In genomic region chr7:113368746-113369619, GRCm38 (mm10) we compare ENCODE assay signal across 8 mouse cellular contexts. TPM values are rescaled to one million over a fixed set of nuclear protein-coding genes. Genes with fewer than 3 reads are reported as not detected.
DNase-seq lines count a peak whose midpoint lies in the region; ATAC-seq and TF ChIP-seq lines count a peak whose summit lies in the region.

TSS of gene Btbd10 (minus strand) at chr7:113369392.

- no peaks in the 10 kb centered on the region for H3K9me3 ChIP-seq in megakaryocyte, embryonic 14.5 days

- ATAC-seq in activated CD4-positive, CD25-positive, alpha-beta regulatory T cell, adult 4 months = peak; percentile 93

- H3K4me3 ChIP-seq in cortical plate, adult 2 months (ENCODE audit: insufficient read depth, low read length) = peak within 1 kb of the TSS; percentile 57
- peak within 1 kb of the TSS; percentile 98 for H3K4me3 ChIP-seq in megakaryocyte, embryonic 14.5 days (replicated peaks)

- TF ChIP-seq CTCF in cortical plate, adult 2 months (IDR thresholded peaks at IDR 0.05; ENCODE audit: extremely low read depth, insufficient read depth, low read length) = no peak

- peak; percentile 95 for TF ChIP-seq POLR2A in cortical plate, adult 2 months (IDR thresholded peaks at IDR 0.05; ENCODE audit: extremely low read depth, insufficient read depth, low read length)

- DNase-seq in gastrocnemius, adult 8-10 months (ENCODE audit: low spot score in 2 of 2) = peak; percentile 93 to 95
- DNase-seq in hindlimb bud, embryonic 11.5 days (ENCODE audit: extremely low spot score, low read depth, low spot score) = peak; percentile 91
- peak; percentile 92 to 96 for DNase-seq in left cerebral cortex, adult 8-10 months (ENCODE audit: low spot score in 2 of 2)
- DNase-seq in right cerebral cortex, postnatal 10 days (ENCODE audit: low spot score in 2 of 2) = peak; percentile 98 to 99
- DNase-seq in urinary bladder, postnatal 25 days (ENCODE audit: low spot score) = peak; percentile 97

- no peaks in the 10 kb centered on the region for H3K27me3 ChIP-seq in megakaryocyte, embryonic 14.5 days (replicated peaks)

- peaks cover 2% of the 10 kb centered on the region; the same call in 1 of the 2 replicates for H3K4me1 ChIP-seq in cortical plate, adult 2 months (ENCODE audit: control insufficient read depth, insufficient read depth, low read length)
- peaks cover 16% of the 10 kb centered on the region for H3K4me1 ChIP-seq in megakaryocyte, embryonic 14.5 days

- peaks cover 4% of the 10 kb centered on the region for H3K36me3 ChIP-seq in megakaryocyte, embryonic 14.5 days (replicated peaks; ENCODE audit: low read length)

- no peak within 1 kb of the TSS for H3K27ac ChIP-seq in cortical plate, adult 2 months (ENCODE audit: insufficient read depth, low read length)

RNA-seq across cellular contexts. Expression of gene Btbd10, which starts in this region (rescaled TPM):
- 1 to 10 TPM; 8.1 to 9.7 TPM for polyA plus RNA-seq in activated CD4-positive, CD25-positive, alpha-beta regulatory T cell, adult 4 months (2017; shearing (Covaris generic))
- polyA plus RNA-seq in cortical plate, adult 2 months (2012; rRNA removed) = 75.1 and 81.9 TPM in 2 replicates
- total RNA-seq in gastrocnemius, adult 8-10 months (2022) = 1 to 10 TPM; 5.8 to 7.7 (median 6.6) TPM
- total RNA-seq in left cerebral cortex, adult 8-10 months (2022) = 10 to 100 TPM; 76.5 to 85.2 (median 80.8) TPM
- 2.8 and 9.6 TPM in 2 replicates for polyA plus RNA-seq in megakaryocyte, embryonic 14.5 days (2012; ENCODE audit: insufficient read depth, low replicate concordance)

Comparison
In these comparisons a context has a peak if more than half of its experiments do, and no peak if none do; other contexts are left out.
1. RNA of gene Btbd10 (total RNA-seq): 76.5 to 85.2 TPM in left cerebral cortex, adult 8-10 months; 5.8 to 7.7 TPM in gastrocnemius, adult 8-10 months; every median in the first group is over 4 times any median in the second.
2. Peak in every context shown above with its lines, with median percentiles within 50 percentile points of each other: DNase-seq.